16 mouse cellular contexts compared by ENCODE assay signal in the genomic region with DNA sequence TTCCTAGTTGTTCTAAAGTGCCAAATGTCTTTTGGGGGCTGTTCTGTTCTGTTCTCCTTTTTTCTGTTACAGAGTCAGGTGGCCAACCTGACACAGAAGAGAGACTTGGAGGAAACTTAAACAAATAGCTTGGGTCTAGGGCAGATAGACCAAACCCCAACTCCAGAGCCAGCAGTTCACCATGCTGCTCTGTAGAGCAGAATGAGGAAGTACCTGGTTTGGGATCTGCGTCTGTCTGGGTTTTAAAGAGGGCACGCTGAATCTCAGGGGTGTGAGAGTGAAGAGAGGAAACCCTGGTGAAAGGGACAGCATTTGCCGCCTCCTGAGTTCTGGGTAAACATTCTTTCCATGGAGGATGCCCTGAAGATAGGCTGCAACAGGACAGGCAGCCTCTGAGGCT.
DNase-seq lines count a peak whose midpoint lies in the region; ATAC-seq lines count a peak whose summit lies in the region.
"Had no signal": no experiment of that assay in that cellular context is flagged by ENCODE, and none has a peak within 500 bp of the region (broad histone marks: within the 10 kb centered on the region; RNA-seq: fewer than 3 reads in every experiment).

No protein-coding gene starts in this region.

- DNase-seq in heart, adult 9 months (ENCODE audit: low spot score in 2 of 2) = no peak
- DNase-seq in A20 (ENCODE audit: low read depth, low spot score) = peak; percentile 85
- no peak for DNase-seq in layer of hippocampus, postnatal 10 days (ENCODE audit: low spot score in 2 of 2)
- DNase-seq in lung, postnatal 10 days = no peak
- DNase-seq: cerebellum, adult 2 months; gastrocnemius, postnatal 36 days; kidney, postnatal 10 days; left cerebral cortex, postnatal 4 days; spleen, adult 18-20 months; thymus, adult 2 months had no signal

- peak overlapping the region; percentile 57 for H3K27ac ChIP-seq in heart, embryonic 13.5 days (replicated peaks)
- H3K27ac ChIP-seq in midbrain, embryonic 15.5 days = peak overlapping the region; percentile 65
- H3K27ac ChIP-seq: intestine, embryonic 15.5 days; macrophage had no signal

- H3K4me2 ChIP-seq in heart, embryonic 13.5 days = no peak overlapping the region
- no peak overlapping the region for H3K4me2 ChIP-seq in midbrain, embryonic 15.5 days
- H3K4me2 ChIP-seq: intestine, embryonic 15.5 days had no signal

- no peak overlapping the region for H3K9ac ChIP-seq in heart, embryonic 13.5 days
- no peak overlapping the region for H3K9ac ChIP-seq in midbrain, embryonic 15.5 days
- H3K9ac ChIP-seq: intestine, embryonic 15.5 days had no signal

- peaks cover 12% of the 10 kb centered on the region; the same call in 1 of the 2 replicates for H3K36me3 ChIP-seq in heart, embryonic 13.5 days
- no peaks in the 10 kb centered on the region for H3K36me3 ChIP-seq in midbrain, embryonic 15.5 days (replicated peaks)
- H3K36me3 ChIP-seq: intestine, embryonic 15.5 days had no signal

- no peaks in the 10 kb centered on the region for H3K27me3 ChIP-seq in heart, embryonic 13.5 days (replicated peaks)
- H3K27me3 ChIP-seq in midbrain, embryonic 15.5 days (replicated peaks) = no peaks in the 10 kb centered on the region
- H3K27me3 ChIP-seq: intestine, embryonic 15.5 days; Patski had no signal

- 57% methylated on average over 3 of the region's 3 CpGs for WGBS in heart, embryonic 13.5 days
- 90% methylated on average over 3 of the region's 3 CpGs for WGBS in midbrain, embryonic 15.5 days

- H3K4me1 ChIP-seq in heart, embryonic 13.5 days = peaks cover 60% of the 10 kb centered on the region
- H3K4me1 ChIP-seq in midbrain, embryonic 15.5 days = peaks cover 24% of the 10 kb centered on the region
- H3K4me1 ChIP-seq: intestine, embryonic 15.5 days had no signal

- ATAC-seq in heart, embryonic 13.5 days (ENCODE audit: extremely low read depth, insufficient number of reproducible peaks, low FRiP score, low TSS enrichment) = no peak
- peak; percentile 96 for ATAC-seq in common myeloid progenitor, adult 5-6 weeks (replicated peaks; ENCODE audit: low read depth, poor library complexity, severe bottlenecking)
- ATAC-seq in midbrain, embryonic 15.5 days (replicated peaks) = no peak
- ATAC-seq: intestine, embryonic 15.5 days; Patski had no signal

- H3K4me3 ChIP-seq in heart, embryonic 13.5 days = no peak overlapping the region
- H3K4me3 ChIP-seq in midbrain, embryonic 15.5 days = no peak overlapping the region
- H3K4me3 ChIP-seq: intestine, embryonic 15.5 days had no signal

- H3K9me3 ChIP-seq in heart, embryonic 13.5 days = no peaks in the 10 kb centered on the region
- H3K9me3 ChIP-seq in midbrain, embryonic 15.5 days = no peaks in the 10 kb centered on the region
- H3K9me3 ChIP-seq: intestine, embryonic 15.5 days had no signal
